ENCODE assay signal across 12 mouse cellular contexts in the genomic region with DNA sequence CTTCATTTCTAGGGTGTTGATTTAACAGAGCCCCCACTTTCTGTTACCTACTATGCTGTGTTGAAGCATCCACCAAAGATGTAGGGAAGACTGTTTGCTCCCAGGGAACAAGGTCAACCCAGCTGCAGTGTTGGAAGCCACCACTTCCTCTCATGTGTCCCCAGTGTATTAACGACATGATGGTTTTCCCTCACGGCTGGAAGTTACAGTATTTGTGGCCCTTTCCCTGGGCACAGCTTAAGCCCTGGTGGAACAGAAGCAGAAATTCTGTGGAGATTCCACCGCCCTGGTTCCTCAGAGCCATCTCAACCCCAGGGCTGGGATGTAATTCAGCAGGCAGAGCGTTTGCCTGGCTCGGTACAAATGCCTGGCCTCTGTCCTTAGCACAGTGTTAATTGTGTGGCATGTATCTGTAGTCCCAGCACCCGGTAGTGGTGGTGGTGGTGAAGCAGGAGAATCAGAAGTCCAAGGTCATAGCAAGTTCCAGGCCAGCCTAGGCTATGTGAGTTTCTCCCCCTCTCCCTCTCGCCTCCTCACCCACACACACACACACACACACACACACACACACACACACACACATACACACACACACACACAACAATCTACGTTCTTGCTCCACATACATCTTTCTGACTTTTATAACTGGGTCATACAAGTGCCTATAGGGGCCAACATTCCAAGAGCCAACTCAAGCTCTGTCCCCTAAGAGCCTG. TPM values are rescaled to one million over a fixed set of nuclear protein-coding genes. Genes with fewer than 3 reads are reported as not detected.
DNase-seq lines count a peak whose midpoint lies in the region; ATAC-seq and TF ChIP-seq lines count a peak whose summit lies in the region.
"Had no signal": no experiment of that assay in that cellular context is flagged by ENCODE, and none has a peak within 500 bp of the region (broad histone marks: within the 10 kb centered on the region; RNA-seq: fewer than 3 reads in every experiment).

No protein-coding gene starts in this region.

- H3K9ac ChIP-seq in lung, embryonic 16.5 days (ENCODE audit: low read length) = peak overlapping the region; percentile 4; the same call in 1 of the 2 replicates
- H3K9ac ChIP-seq in intestine, embryonic 15.5 days = no peak overlapping the region
- H3K9ac ChIP-seq in liver, embryonic 13.5 days = 0 out of 2 replicates have a peak overlapping the region, but pooled peaks have one; percentile 9
- no peak overlapping the region for H3K9ac ChIP-seq in stomach, postnatal 0 days (ENCODE audit: low read length)

- H3K9me3 ChIP-seq in lung, embryonic 16.5 days (ENCODE audit: control insufficient read depth, low read length) = no peaks in the 10 kb centered on the region; the same call in 1 of the 2 replicates
- no peaks in the 10 kb centered on the region for H3K9me3 ChIP-seq in intestine, embryonic 15.5 days
- H3K9me3 ChIP-seq in liver, embryonic 13.5 days (replicated peaks) = no peaks in the 10 kb centered on the region
- H3K9me3 ChIP-seq in stomach, postnatal 0 days (ENCODE audit: control insufficient read depth, low read length) = no peaks in the 10 kb centered on the region

- no peak for DNase-seq in lung, postnatal 4 days
- DNase-seq in liver, embryonic 13.5 days = no peak
- DNase-seq in stomach, postnatal 0 days (ENCODE audit: low spot score) = no peak
- DNase-seq in spleen, postnatal 10 days (ENCODE audit: low spot score in 2 of 2) = no peak
- DNase-seq: gastrocnemius, postnatal 10 days; left cerebral cortex, postnatal 4 days; midbrain, embryonic 14.5 days; right cerebral cortex, postnatal 25 days had no signal

- no peak for ATAC-seq in lung, embryonic 16.5 days (ENCODE audit: low read depth)
- ATAC-seq in intestine, embryonic 15.5 days = no peak
- ATAC-seq in liver, embryonic 13.5 days (ENCODE audit: low read depth) = peak; percentile 40
- ATAC-seq in stomach, postnatal 0 days (ENCODE audit: low FRiP score, low TSS enrichment) = peak; percentile 36
- ATAC-seq in frontal cortex, adult (ENCODE audit: low TSS enrichment) = no peak

- TF ChIP-seq CTCF in stomach, postnatal 0 days (IDR thresholded peaks at IDR 0.05; ENCODE audit: low read depth) = no peak

- no peak overlapping the region for H3K4me3 ChIP-seq in lung, embryonic 16.5 days (ENCODE audit: low read length)
- H3K4me3 ChIP-seq in intestine, embryonic 15.5 days (replicated peaks) = no peak overlapping the region
- H3K4me3 ChIP-seq in liver, embryonic 13.5 days (replicated peaks) = no peak overlapping the region
- no peak overlapping the region for H3K4me3 ChIP-seq in stomach, postnatal 0 days (ENCODE audit: low read depth, low read length)

- no peak for TF ChIP-seq EP300 in stomach, postnatal 0 days (optimal IDR thresholded peaks at IDR 0.05)

- peak overlapping the region; percentile 15 for H3K27ac ChIP-seq in lung, embryonic 16.5 days (ENCODE audit: low read length)
- peak overlapping the region; percentile 51; the same call in 1 of the 2 replicates for H3K27ac ChIP-seq in intestine, embryonic 15.5 days
- H3K27ac ChIP-seq in liver, embryonic 13.5 days = peak overlapping the region; percentile 79
- H3K27ac ChIP-seq in stomach, postnatal 0 days (replicated peaks) = peak overlapping the region; percentile 78

- H3K27me3 ChIP-seq in lung, embryonic 16.5 days (ENCODE audit: control insufficient read depth, insufficient read depth, low read depth, low read length) = no peaks in the 10 kb centered on the region
- no peaks in the 10 kb centered on the region for H3K27me3 ChIP-seq in intestine, embryonic 15.5 days (replicated peaks)
- no peaks in the 10 kb centered on the region for H3K27me3 ChIP-seq in liver, embryonic 13.5 days
- H3K27me3 ChIP-seq in stomach, postnatal 0 days (ENCODE audit: control insufficient read depth, insufficient read depth, low read length) = no peaks in the 10 kb centered on the region

- WGBS in lung, embryonic 16.5 days = 53% methylated on average over 8 of the region's 8 CpGs
- WGBS in intestine, embryonic 15.5 days = 45% methylated on average over 7 of the region's 8 CpGs
- WGBS in liver, embryonic 13.5 days (ENCODE audit: insufficient replicate concordance) = 39% methylated on average over 7 of the region's 8 CpGs
- WGBS in stomach, postnatal 0 days = 53% methylated on average over 8 of the region's 8 CpGs

- no peak overlapping the region for H3K4me2 ChIP-seq in lung, embryonic 16.5 days (ENCODE audit: low read depth, low read length)
- H3K4me2 ChIP-seq in intestine, embryonic 15.5 days (replicated peaks) = peak overlapping the region; percentile 41; the same call in 1 of the 2 replicates
- H3K4me2 ChIP-seq in liver, embryonic 13.5 days = peak overlapping the region; percentile 24
- H3K4me2 ChIP-seq in stomach, postnatal 0 days (replicated peaks; ENCODE audit: low read depth) = no peak overlapping the region

- H3K36me3 ChIP-seq in lung, embryonic 16.5 days (ENCODE audit: control insufficient read depth, insufficient read depth, low read length) = no peaks in the 10 kb centered on the region
- no peaks in the 10 kb centered on the region for H3K36me3 ChIP-seq in intestine, embryonic 15.5 days
- H3K36me3 ChIP-seq in liver, embryonic 13.5 days = no peaks in the 10 kb centered on the region
- no peaks in the 10 kb centered on the region for H3K36me3 ChIP-seq in stomach, postnatal 0 days (ENCODE audit: control insufficient read depth, insufficient read depth, low read length)

- H3K4me1 ChIP-seq in lung, embryonic 16.5 days (replicated peaks; ENCODE audit: control insufficient read depth, insufficient read depth, low read length) = peaks cover 17% of the 10 kb centered on the region
- peaks cover 18% of the 10 kb centered on the region; the same call in 1 of the 2 replicates for H3K4me1 ChIP-seq in intestine, embryonic 15.5 days (replicated peaks)
- H3K4me1 ChIP-seq in liver, embryonic 13.5 days (replicated peaks) = peaks cover 45% of the 10 kb centered on the region
- no peaks in the 10 kb centered on the region for H3K4me1 ChIP-seq in stomach, postnatal 0 days (replicated peaks; ENCODE audit: control insufficient read depth, insufficient read depth)

RNA-seq across cellular contexts. Expression of a gene that starts 34.0 kb away (rescaled TPM):
- 0.14 and 0.15 TPM in 2 replicates for polyA plus RNA-seq in lung, embryonic 16.5 days (2015; fragmentation: Nextera tagmentation; extraction: Ambion mirVana)
- 0.80 and 1.2 TPM in 2 replicates for polyA plus RNA-seq in intestine, embryonic 15.5 days (2015; fragmentation: Nextera tagmentation; extraction: Ambion mirVana)
- not detected in 2 replicates for polyA plus RNA-seq in liver, embryonic 13.5 days (2015; fragmentation: Nextera tagmentation; extraction: Ambion mirVana)
- 0.63 and 0.64 TPM in 2 replicates for polyA plus RNA-seq in stomach, postnatal 0 days (2015; fragmentation: Nextera tagmentation; extraction: Ambion mirVana)
- polyA plus RNA-seq: heart, postnatal 0 days had no signal

Comparison
In these comparisons a context has a peak if more than half of its experiments do, and no peak if none do; other contexts are left out.
1. ATAC-seq: peak in liver, embryonic 13.5 days (single experiment) and stomach, postnatal 0 days (single experiment); none in lung, embryonic 16.5 days (single experiment), intestine, embryonic 15.5 days (single experiment) and frontal cortex, adult (single experiment).
2. H3K27ac ChIP-seq: peak in every context shown above with its lines; median percentile 79 in liver, embryonic 13.5 days; 78 in stomach, postnatal 0 days; 51 in intestine, embryonic 15.5 days; 15 in lung, embryonic 16.5 days.
3. H3K4me2 ChIP-seq: peak in intestine, embryonic 15.5 days (single experiment) and liver, embryonic 13.5 days (single experiment); none in lung, embryonic 16.5 days (single experiment) and stomach, postnatal 0 days (single experiment).
4. H3K9ac ChIP-seq: peak in lung, embryonic 16.5 days (single experiment) and liver, embryonic 13.5 days (single experiment); none in intestine, embryonic 15.5 days (single experiment) and stomach, postnatal 0 days (single experiment).